Mouse (Mus musculus): ENCODE measurements at regions not wholly inside any gene's neighbourhood (a gene's known extent, or its start where the extent isn't known, plus 50 kb on each side); places are given as distances from the start of the nearest gene placed in this dataset.

DNA sequence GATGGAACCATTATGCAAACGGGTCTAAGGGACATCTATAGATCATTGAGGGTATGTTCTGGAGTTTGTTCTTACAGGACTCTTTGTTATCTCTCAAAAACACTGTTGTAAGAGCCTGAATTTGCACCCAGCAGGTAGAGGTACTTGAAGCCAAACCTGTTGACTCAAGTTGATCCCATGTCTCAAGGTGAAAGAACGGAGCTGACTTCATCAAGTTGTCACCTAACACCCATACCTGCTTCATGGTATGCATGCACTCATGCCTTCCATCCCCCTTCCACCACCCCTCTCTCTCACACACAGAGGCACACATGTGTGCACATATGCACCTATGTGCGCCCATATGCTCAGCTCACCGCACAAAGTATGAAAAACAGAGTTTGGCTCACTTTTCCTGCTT lies 189.0 kb downstream of the Ttll7 start:
- no peak for DNase-seq

DNA sequence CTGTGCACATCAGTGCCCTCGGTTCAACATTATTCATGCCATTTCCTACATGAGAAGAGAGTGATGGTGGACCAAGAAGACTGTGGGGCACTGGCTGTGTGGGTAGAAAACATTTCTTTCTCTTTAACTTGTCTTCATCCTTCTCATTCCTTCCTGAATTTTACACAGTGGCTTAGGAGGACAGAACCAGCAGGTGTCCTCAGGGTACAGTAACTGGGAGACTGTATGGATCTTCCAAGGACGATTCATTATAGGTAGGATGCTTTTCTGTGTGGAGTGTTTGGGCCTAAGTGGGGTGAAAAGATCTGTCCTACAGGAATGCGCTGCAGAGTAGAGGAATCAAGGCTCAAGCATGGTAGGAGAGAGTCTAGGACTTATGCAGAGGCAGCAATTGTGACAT lies 190.7 kb downstream of the Ttll7 start:
- no peak for DNase-seq

DNA sequence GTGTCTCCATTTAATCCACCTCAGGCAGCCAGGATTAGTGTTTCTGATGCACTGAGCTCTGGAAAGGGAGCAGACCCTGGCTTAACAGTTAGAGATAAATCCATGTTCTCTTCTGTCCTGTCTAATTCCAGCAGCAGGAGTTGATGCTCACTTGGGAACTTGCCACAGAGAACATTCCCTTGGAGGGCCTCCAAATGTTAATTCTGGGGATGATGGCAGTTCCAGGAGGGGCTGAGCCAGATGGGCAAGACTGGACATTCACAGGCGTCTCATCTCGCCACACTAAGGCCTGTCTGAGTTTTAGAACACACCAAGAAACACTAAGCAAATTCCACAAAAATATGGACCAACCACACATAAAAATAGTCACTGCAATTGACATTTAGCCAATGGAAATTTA lies 194.5 kb downstream of the Ttll7 start:
- peak; percentile 56 for DNase-seq

DNA sequence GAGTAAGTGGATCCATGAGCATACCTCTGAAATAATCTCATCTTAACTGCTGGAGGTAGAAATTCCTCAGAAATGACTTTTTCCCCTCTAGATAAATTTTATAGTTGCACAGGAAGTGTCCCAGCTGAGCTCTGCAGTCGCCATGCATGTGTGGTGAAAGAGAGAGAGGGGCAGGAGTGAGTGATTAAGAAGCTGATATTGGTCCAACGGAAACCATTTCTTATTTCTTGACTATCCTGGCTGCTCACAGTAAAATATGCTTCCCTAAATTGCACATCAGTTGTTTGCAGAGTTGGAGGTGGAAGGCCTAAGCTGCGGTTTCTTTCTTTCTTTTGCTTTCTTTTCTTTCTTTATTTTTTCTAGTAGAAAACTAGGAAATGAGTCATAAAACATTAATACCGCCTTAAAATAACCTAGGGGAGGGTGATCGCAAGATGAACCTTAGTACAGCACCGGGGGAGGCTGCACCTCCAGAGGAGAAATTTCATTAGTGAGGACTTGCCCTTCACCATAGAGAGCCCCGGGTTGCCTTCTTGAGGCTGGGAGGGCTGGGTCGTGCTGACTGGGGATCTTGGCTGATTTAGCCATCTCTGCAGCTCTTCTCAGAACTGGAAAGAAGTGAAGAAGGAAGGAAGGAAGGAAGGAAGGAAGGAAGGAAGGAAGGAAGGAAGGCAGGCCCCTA lies 202.1 kb downstream of the Ttll7 start:
- DNase-seq, result no peak

DNA sequence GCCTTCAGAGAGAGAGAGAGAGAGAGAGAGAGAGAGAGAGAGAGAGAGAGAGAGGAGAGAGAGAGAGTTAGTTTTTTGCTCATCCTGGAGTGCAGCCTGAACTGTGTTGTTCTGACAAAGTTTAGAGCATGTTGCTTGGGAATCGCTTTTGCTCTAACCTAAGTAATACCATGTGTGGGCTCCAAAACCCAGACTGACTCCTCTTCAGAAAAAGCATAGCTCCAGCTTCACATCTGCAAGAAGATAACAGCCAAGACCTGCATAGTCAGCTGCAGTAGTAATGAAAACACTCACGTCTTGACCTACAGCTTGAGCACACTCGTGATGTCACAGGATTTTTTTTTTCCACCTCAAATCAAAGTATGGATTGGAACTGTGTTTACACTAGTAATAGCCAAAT lies 205.7 kb downstream of the Ttll7 start:
- no peak for DNase-seq

DNA sequence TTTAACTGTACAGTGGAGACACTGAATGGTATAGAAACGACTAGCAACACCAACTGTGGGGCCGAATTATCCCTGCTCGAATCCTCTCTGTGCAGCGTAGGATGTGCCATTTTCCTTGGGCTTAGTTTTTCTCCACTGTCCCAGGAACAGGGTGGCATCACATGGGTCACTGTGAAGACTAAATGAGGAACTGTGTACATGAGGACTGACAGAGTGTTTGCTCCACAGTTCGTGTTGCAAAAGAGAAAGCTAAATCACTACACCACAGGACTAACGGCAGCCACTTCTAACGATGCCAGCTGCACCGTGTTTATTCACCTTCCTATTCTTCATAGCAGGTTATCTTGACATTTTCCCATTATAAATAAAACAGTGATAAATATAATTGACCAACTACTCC lies 208.5 kb downstream of the Ttll7 start:
- DNase-seq, result no peak

DNA sequence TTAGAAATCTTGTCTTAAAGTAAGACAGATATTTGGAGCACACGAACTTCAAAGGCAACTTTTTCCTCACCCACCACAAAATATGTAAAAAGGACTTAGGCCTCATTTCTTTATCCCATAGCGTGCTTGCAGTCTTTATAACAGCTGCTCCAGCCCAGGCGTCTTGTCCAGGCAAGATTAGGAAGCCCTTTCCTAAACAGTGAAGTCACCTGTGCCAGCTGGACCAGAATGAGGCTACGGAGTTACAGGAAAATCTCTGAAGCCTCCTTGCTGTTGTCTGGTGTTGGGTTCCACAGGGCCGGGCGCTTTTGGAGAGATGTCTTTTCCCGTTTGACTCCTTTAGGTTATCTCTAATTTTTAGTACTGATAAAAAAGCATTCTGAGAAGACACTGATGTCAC lies 210.3 kb downstream of the Ttll7 start:
- DNase-seq, result no peak

DNA sequence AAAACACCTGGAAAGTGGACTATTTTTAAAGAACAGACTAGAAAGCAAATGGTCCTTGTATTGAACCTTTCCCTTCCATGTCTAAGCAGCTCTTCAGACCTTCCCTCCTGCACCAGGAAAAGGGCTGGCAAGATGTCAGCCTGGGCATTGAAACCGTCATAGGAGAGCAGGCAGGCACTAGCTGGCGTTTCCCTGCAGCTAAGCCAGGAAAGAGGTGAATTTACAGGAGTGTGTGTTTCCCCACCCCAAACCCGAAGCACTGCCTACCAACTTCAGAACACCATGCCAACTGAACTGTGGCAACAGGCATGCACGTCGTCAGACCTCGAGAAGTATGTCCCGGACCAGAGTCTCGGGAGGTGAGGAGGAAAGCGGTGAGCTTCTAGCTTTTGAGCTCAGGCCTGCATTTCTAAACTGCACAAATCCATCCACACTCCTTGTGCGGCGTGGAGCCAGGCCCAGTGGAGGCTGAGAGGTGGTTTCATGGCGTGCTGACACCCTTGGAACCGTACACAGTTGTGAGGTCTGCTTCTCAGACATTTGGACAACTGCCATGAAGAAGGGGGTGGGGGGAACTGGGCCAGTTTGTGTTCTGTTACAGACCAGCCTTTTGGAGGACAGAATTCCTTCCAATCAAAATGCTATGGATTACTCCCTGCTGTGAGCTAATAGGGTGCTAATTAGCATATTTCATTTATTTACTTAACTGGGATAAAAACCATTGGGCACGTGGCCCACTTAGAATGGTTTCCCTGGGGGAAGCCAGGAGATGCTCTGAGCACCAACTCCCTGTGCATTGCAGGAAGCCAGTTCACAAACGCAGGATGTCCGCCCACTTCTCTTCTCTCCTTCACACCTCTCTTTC lies 211.6 kb downstream of the Ttll7 start:
- DNase-seq, result peak; percentile 5

DNA sequence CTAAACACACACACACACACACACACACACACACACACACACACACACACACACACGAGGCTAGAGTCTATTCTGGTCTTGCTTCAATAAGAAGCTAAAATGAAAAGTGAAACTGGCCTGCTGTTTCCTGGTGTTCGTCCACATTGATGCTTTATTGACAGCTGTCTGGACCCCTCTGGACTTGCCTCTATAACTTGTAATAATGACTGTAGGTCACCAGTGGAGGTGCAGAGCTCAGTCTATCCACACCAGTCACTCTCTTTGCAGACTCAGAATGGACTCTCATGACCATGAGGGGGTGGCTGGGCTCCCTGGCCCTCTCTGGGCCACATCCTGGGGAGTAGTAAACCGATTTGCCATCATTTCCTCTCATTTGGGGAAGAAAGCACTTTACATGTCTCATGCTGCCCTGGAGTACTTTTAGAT lies 212.3 kb downstream of the Ttll7 start:
- DNase-seq, result no peak

DNA sequence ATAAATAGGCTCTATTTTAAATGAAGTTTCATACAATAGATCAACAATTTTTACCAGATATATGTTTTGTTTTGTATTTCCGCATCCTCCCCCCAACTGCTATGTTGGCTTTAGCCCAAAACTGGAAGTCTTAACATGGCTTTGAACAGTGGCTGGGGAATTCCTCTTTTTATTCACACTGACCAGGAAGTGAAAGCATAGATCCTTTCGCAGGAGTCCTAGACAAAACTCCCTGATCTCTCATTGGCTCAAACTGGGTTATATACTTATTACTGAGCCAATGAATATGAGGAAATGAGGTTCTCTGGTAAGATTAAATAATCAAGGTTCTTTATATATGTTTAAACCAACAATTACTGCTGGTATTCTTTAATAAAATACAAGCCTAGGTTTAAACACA lies 218.8 kb downstream of the Ttll7 start:
- no peak for DNase-seq

DNA sequence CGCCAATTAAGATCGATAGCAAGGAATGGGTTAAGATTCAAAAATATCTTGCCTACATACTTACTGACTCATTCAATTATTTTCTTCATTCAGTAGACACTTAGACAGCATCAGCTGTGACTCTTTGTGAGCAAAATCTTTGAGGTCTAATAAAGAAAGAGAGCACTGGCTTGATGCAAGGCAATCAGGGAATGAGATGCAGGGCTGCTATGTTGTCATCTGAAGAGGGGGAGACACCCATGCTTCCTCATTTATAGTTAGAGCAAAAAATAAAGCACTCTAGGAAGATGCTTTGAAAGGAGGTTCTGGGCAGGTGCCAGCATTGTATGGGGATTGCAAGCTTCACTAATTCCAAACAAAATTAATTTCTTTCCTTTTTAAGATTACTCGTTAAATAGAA lies 228.0 kb downstream of the Ttll7 start:
- DNase-seq, result no peak

DNA sequence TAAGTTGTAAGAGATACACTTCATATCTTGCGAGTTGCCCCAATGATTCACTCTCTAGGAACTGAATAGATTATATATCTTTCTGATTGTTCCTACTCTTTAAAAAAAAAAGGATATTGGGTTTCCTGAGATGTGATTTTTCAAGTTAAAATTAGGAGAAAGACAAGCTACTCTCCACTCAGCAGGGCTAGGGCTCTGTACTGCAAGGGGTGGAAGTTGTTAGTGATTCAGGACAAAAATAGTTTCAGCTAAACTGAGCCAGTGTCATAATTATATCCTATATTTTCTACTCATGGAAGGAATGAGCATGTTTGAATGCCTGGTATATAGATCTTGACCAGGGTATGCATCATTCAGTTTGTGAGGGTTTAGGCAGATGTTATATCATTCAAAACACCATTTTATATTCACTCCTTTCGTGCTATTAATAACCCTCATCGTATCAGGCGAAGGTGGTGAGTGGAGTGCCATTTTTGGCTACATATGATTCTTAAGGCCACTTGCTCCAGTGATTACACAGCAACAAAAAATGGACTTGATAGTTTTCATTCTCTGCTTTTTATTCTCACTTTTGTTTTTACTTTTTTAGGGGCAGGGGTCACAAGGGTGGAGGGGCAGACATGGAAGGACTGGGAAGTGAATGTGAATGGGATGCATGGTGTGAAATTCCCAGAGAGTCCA lies 228.7 kb downstream of the Ttll7 start:
- no peak for DNase-seq

DNA sequence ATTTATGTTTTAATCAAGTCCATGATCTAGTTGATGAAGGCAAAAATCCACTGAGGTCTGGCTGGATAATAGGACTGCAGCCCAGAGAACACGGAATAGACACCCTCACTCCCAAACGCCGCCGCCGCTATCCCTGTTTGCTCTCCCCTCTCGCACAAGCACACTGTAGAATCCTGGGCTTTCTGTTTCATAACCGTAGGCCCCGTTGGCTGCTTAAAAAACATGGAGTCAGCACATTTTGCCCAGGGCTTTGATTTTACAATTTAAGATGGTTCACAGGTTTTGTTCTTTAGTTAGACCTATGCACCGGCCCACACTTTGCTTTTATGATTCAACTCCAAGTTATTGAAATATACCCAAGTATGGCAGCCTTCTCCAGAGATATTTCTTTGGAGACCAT lies 229.6 kb downstream of the Ttll7 start:
- DNase-seq, result no peak

DNA sequence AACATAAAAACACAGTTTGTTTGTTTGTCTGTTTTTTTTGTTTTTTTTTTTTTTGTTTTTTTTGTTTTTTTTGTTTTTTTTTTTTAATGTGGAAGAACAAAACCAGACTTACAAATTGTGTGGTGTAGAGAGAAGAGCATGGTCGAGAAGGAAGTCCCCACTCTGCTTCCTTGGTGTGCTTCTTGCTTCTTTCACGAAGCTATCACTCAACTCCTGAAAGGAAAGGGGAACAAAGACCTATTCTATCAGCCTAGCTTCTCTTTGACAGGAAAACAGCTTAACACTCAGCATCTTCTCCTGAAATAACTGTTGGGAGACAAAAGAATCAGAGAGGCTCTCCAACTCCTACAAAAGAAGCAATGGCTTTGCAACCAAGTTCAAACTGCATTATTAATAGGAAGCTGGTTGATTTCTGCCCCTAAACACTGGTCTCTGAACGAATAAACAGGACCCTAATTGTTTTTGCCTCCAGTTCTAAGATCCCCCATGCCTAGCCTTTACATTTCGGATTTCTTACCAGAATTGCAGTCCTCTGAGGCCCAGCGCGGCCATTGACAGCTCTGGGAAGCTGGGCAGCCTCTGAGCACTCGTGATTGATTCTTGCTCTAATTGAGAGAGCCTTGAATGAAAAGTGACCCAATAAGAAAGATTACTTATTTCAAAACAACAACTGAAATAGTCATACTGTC lies 230.2 kb downstream of the Ttll7 start:
- no peak for DNase-seq

DNA sequence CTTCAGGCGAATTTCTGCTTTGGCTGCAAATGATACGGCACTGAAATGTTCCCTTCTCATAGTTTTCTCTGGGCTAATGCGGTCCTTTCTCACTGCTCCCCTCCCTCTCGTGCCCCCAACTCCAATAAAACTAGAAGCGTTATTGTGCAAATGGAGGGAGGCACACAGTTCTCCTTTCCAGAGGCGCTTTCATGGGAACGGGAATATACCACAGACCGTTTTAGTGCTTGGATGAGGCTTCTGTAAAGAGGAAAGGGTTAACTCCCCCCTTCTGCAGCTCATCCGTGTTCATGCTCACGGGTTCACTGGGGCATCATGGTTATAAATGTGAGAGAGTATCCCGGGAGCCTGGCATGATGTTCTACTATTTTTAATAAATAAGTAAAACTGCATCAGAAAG lies 231.2 kb downstream of the Ttll7 start:
- no peak for DNase-seq

DNA sequence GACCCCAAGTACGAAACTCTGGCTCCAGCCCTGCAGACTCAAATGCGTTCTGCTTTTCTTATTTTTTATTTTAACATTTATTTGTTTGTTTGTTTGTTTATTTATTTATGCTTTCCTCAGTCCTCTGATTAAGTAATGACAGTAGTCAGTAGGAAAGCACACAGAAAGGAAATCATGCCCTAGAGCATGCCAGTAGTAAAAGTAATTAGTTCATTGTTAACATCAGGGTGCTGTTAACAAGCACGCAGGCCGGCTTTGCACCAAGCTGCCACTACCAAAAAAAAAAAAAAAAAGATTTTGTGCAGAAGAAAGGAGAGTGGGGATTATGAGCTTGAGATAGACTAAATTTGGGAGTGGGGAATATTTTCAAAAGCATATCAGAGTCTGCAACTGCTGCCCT lies 231.7 kb downstream of the Ttll7 start:
- no peak for DNase-seq

DNA sequence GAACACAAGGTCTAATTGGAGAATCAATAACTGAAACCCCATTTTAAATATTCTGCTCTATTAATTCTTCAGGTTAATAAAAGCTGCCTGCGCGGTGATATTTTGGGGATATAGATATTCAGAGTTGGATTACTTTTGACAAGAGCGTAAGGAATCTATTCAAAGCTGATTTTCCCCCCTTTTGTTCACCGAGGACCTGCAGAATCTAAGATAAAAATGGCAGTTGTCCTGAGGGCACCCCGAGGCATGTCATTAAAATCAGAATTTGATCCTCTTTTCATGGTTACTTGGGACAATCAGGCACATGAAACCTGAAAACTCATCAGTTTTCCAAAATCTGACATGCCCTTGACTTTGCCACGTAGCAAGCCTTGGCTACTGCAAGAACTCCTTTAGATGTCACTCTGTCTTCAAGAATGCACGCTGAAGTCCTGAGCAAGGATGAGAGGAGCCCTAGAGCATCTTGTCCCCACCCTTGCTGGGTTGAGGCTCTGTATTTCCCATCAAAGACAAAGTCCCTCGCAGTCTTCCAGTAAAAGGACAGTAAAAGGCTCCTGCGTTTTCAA lies 232.5 kb downstream of the Ttll7 start:
- no peak for DNase-seq

DNA sequence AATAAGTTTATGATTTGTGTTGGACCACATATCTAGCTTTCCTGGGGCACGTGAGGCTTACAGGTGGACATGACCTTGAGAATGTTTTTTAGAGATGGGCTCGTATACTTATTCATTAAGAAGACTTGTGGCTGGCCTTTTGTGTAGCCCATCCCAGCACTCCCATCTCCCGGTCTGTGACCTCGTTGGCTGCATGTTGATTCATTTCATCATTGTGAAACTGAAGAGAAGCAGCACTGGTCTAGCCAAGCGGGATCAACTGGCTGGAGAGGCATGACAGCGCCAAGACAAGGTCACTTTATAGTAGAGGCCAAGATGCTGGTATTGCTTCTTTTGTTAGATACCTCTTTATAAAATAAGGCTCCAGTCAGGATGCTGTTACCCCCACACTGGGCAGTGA lies 236.0 kb downstream of the Ttll7 start:
- DNase-seq, result no peak

DNA sequence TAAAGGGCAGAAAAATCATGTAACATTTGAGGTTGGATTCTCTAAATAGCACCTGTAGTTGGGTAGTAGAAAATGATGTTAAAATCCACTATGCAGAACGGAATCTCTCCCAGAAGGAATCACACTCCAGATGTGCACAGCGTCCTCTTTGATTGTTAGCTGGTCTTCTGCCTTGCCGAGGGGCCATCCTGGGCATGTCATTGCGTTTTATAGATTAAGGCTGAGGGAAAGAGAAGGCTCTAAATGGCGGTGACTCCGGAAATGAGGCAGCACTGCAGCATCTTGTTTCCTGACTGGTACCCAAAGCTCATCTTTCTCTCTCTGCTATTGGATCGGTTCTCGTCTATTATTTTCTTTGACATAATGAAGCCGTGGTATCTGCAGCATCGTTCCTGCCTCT lies 237.5 kb downstream of the Ttll7 start:
- DNase-seq, result no peak

DNA sequence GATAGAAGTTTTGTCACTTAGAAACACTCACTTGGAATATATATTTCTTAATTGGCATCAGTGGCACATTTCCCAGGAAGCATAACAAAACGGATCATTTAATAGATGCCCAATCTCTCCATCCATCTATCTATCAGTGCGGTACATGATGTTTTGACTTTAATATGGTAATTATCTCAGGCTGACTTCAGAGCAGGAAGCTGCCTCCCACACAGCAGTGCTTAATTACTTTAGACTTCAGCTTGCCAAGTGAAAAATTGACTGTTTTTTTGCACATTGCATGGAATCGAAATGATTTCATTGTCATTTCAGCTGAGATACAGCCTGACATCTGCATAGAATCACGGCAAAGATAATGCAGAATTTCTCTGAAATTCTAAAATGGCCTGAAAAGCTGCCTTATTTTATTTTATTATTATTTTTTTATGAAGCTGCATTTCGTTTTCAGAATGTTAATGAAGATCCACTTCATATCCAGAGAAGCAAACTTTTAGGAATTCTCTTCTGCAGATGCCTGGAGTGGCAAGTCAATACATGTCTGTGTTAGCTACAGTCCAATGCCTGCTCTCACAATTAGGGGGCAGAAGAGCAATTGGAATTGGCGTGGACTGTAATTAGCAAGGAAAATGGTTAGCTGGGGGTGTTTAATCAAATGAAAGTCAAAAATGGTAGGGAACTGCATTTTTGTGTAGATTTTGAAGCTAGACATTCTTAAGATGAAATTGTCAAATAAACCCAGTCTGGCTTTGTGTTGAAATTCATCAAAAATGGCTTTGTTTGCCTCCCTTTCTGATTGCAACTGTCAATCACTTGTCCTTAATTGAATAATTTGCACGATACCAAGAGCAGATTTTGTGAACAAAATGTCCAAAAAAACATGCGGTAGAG lies 240.3 kb downstream of the Ttll7 start:
- no peak for DNase-seq

DNA sequence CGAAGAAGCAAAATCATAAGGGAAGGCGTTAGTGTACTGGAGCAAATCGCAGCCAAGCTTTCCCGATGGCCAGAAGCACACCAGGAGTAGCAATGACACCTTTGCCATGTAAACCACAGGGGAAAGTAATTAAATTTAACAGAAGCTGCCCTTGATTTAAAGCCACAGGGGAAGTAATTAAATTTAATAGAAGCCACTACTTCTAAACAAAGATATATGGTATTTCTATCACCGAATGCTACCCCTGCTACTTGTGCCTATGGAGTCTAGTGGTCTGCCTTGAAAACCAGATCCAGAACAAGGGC lies 240.9 kb downstream of the Ttll7 start:
- DNase-seq, result no peak

DNA sequence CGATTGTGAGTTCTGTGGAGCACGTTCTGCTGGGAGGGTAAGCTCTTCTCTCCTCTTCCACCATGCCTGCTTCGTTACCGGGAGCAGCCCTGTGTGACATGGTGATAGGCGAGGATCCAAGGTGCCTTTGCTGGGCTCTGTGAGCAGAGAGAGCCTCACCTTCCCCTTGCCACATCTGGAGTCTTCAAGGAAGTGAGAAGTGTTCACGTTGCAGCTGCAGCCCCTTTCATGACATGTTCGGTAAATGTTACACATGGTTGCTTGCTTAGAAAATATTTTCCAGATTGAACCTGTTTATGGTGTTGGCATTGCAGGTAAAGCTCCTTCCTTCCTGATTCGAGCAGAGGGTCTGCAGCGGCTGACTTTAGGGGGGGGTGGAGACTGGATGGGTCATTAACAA lies 244.0 kb downstream of the Ttll7 start:
- DNase-seq, result no peak

Measured in gastrocnemius, postnatal 25 days (tissue).